Mouse (Mus musculus) layer of hippocampus, adult 18-20 months (tissue): ENCODE data around the gene Fbxo21. TPM values are rescaled to one million over a fixed set of nuclear protein-coding genes. Genes with fewer than 3 reads are reported as not detected.

ENCODE experiments used
- DNase-seq, 2 experiments: peaks; one replicate each; pipeline ENCODE4 v3.0.0; 2022; ENCODE audit warnings: low spot score in 2 of 2
- long read RNA-seq: library from polyadenylated mRNA; stranded (forward); transcript quantifications from one replicate; pipeline ENCODE4 v2.0.0, GENCODE M21; 2021
- total RNA-seq, 2 experiments: library from RNA; stranded (reverse); gene quantifications; 2 replicates each; pipeline ENCODE4 v1.2.3; 2021

Fbxo21 gene
- 100 to 1,000 TPM; 160 to 163 TPM for total RNA-seq
- long read RNA-seq, transcript Fbxo21-206 (12 exons, 3,959 nt), result minor isoform, 99 of 421 reads
- long read RNA-seq, transcript Fbxo21-201 (12 exons, 3,883 nt), result major isoform, 285 of 421 reads
- long read RNA-seq, partial matches to known transcripts, result 15 of 421 reads
- long read RNA-seq, other reads (novel, unspliced or antisense), result 22 of 421 reads

DNA sequence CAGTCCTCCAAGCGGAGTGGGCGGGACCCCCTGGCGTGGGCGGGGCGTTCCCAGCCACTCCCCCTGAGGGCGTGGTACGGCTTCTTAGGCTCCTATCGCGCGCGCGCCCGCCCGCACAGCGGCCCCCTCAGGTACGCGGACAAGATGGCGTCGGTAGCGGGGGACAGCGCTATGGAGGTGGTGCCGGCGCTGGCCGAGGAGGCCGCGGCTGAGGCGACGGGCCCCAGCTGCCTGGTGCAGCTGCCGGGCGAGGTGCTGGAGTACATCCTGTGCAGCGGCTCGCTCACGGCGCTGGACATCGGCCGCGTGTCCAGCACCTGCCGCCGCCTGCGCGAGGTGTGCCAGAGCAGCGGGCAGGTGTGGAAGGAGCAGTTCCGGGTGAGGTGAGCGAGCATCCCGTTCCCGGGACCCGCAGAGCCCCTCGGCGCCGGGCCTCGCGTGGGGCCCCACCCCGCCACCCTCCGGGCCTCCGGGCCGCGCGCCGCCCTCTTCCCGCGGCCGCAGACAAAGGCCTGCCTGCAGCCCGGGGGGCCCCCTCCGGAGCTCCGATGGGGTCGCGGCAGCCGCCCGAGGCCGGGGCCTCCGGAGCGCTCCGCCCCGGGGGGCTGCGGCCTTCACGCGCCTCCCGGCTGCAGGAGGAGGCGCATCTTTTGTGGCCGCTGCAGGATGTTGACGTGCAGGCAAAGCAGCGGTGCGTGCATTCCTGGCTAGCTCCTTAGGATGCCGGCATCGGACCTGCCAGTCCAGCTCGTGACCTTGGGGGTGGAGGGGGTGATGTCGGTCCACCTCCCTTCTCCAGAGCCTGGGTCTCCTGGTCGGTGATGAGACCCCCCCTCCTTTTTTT is at the start of gene Fbxo21:
Gene Fbxo21 (plus strand): TSS at position 74 of the 844 bp plus-strand sequence.
- DNase-seq, result peak; percentile 96 to 98

DNA sequence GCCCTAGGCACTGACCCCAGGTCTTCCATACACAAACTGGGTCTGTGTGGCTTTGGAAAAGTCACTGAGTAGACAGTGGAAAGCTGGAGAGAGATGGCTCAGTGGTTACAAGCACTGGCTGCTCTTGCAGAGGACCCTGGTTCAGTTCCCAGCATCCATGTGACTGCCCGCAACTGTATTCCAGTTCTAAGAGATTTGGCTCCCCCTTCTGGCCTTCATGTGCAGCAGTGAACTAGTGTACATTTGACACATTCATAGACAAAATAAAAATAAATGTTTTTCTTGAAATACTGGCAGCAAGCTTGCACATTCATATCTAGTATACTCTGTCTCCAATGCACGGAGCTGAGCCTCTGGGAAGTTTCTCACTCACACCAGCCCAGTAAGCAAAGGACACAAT is 48.0 kb upstream of the Fbxo21 start:
- DNase-seq, result no peak

GRCm38 (mm10) chr5:117932222-117932621 is 44.3 kb upstream of the Fbxo21 start:
- no peak for DNase-seq

DNA sequence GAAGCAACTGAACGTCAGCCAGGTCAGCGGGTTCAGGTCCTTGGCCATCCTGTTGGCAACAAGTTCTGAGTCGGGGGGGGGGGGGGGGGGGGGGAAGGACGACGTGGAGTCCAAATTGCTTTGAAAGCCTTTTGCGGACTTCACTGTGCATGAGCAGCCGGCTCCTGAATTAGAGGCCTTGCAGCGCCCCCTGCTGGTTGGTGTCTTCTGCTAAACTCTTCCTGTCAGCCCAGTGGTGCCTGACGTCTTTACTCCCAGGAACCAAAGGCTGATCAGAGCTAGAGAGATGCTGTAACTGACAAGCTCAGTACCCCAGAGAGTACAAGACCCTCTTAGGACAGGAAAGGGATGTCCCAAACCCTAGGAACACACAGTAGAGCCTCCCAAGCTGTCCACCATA is 43.7 kb upstream of the Fbxo21 start:
- peak; percentile 80 to 93 for DNase-seq

GRCm38 (mm10) chr5:117936346-117936745 is 40.2 kb upstream of the Fbxo21 start:
- no peak for DNase-seq

- no peak for DNase-seq
Measured at GRCm38 (mm10) chr5:117937186-117937585, 39.3 kb upstream of the Fbxo21 start.

- peak in 1 of 2 experiments; percentile 30 for DNase-seq
Measured at GRCm38 (mm10) chr5:117938182-117938581, 38.3 kb upstream of the Fbxo21 start.

DNA sequence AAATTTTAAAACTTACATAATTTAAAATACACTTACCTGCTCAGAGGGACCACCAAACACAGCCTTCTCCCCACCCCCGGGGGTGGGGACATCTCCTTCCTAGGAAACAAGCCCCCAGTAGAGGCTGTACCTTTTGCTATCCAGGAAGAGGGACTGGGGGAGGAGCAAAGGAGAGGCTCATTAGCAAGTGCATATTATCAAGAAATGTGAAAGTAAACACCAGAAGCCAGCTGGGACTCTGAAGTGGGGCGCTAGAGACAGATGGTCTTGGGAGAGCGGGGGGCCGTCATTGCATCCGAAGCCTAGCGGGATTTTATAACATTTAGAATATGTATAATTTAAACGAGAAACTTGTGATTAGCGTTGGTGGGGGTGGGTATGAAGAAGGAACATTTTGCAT is 37.1 kb upstream of the Fbxo21 start:
- DNase-seq, result peak; percentile 56 to 71

GRCm38 (mm10) chr5:117941552-117941951 is 35.0 kb upstream of the Fbxo21 start:
- no peak for DNase-seq

GRCm38 (mm10) chr5:117946605-117947004 is 29.9 kb upstream of the Fbxo21 start:
- DNase-seq, result peak; percentile 44 to 79

- no peak for DNase-seq
Measured at GRCm38 (mm10) chr5:117949393-117949792, 27.1 kb upstream of the Fbxo21 start.

DNA sequence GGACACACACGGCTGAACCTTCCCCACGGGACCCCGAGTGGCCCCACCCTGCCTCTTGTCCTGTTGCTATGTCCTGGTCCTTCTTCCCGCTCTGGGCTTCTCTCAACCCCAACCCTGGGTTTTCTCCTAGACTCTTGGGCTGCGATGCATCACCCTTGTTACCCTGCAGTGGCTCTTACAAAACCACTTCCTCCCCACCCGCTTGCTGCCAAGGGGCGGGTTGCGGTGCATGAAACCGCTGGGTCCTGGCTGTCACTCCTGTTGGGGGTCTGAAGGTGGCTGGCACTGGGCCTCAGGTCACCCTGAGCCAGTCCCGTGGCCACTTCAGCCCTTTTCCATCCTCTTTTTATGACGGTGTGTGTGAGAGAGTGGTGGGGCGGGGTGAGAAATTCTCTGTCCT is 22.6 kb upstream of the Fbxo21 start:
- no peak for DNase-seq

DNA sequence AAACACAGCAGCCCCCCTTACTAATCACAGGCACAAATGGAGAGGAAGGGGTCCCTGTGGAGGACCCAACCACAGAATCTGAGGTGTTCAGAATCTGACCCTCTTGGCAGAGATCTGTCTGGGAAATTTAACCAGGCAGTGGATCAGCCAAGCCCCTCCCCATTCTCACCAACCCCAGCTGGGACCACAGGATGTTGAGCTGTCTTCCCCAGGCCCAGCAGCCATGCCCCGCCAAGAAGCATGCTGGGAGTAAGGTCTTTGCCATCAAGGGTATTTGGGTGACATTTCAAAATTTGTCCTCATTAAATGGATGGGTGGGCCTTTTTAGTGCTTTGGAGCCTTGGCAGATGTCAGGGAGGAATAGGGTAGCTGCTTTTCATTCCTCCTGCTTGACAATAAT is 22.1 kb upstream of the Fbxo21 start:
- no peak for DNase-seq

- peak in 1 of 2 experiments; percentile 62 for DNase-seq
Measured at GRCm38 (mm10) chr5:117955675-117956420, 20.7 kb upstream of the Fbxo21 start.

DNA sequence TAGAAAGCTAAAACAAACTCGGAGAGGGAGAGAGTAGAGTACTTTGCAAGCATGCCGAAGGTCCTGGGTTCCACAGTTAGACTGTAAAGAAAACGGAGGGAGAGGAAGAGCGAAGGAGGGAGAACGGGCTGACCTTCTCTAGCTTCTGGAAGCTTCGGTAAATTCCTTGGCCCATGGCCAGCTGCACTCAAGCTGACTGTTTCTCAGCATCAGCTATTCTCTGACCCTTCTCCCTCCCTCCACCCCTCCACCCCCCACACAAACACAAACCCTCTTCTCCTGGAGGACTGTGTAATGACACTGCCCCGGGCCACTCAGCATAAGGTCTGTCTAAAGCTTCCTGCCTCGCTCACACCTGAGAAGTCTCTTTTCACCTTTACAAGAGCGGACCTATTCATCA is 11.8 kb upstream of the Fbxo21 start:
- DNase-seq, result no peak

- no peak for DNase-seq
Measured at GRCm38 (mm10) chr5:117966956-117967355, 9.6 kb upstream of the Fbxo21 start.

DNA sequence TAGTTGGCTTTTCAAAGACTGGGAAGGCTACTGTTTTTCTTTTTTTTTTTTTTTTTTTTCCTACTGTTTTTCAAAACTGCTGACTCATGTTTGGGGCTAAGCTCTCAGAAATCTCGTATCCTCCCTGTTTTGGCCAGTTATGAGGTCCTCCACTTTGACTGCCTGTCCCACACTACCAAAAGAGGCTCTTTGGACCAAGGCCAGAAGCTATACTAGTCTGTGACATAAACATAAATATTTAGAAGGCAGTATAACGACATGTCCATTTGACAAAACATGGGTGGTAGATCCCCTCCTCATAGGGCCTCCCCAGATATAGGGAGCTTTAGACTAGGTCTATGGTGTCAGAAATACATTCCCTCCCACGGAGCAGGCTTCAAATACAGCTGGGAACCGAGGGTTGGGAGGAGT is 8.9 kb upstream of the Fbxo21 start:
- no peak for DNase-seq

DNA sequence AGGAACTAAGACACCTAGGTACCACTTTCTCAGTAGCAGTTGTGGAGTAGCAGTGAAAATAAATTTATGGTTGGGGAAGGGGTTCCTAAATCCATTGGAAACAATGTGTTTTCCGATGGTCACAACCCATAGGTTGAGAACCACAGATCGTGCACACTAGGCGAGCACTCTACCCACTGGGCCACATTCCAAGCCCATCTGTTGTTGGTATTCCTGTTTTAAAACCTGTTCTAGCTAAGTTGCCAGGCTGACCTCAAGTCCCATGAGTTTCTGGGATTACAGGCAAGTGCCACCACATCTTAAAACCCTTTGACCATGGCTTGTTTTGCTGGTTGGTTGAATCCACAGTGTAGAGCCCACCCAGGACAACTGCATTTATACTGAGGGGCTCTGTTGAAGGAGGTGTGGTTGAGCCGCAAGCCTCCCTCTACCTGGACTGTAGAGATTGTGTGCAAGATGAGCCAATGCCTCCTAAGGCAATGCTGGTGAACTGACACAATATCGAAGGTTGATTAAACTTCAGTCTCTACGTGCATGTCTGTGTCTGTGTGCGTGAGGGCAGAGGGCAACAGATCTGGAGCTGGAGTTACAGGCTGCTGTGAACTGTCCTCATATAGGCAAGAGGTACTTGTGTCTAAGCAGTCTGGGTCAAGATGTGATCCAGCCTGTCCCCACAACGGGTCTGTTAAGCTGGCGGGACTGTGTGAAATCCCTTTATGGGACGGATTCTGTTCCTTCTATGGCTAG is 6.7 kb upstream of the Fbxo21 start:
- DNase-seq, result no peak

- no peak for DNase-seq
Measured at GRCm38 (mm10) chr5:117976263-117976656, 270 bp upstream of the Fbxo21 start.

GRCm38 (mm10) chr5:117977501-117978158 is 1.1 kb downstream of the Fbxo21 start:
- peak in 1 of 2 experiments; percentile 57 for DNase-seq
